Mouse (Mus musculus): ENCODE data around the gene Gapdhs.
A peak's percentile ranks its signal among the peaks of the same experiment; 100 is the strongest.
"Not testable (repeated sequence)": the region's sequence is repeated elsewhere in the genome, so short reads cannot be mapped to it uniquely, and the experiment has no call there.

Gene Gapdhs

DNA sequence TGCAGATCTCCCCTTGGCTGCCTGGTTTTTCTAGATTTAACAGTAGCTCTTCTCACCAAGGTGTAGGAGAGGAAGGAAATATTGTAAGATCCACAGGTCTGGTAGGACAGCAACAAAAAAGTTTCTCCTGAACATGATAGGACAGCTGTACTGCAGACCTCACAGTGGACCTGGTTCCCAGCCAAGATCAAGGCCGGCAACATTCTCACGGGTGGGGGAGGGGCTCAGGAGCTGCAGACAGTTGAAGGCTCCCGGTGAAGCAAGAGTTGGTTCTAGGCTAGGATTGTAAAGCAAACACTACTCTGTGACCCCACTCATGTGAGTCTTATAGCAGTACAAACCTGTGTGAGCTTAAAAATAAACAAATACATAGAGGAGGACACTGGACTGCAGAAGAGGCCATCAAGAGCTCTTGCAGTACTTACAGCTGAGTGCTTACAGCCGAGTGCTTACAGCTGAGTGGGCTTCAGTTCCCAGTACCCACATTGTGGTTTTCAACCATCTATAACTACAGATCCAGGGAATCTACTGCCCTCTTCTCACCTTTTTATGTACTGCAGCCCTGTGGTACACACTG is 629 bp upstream of the Gapdhs start:
- DNase-seq: no peak

DNA sequence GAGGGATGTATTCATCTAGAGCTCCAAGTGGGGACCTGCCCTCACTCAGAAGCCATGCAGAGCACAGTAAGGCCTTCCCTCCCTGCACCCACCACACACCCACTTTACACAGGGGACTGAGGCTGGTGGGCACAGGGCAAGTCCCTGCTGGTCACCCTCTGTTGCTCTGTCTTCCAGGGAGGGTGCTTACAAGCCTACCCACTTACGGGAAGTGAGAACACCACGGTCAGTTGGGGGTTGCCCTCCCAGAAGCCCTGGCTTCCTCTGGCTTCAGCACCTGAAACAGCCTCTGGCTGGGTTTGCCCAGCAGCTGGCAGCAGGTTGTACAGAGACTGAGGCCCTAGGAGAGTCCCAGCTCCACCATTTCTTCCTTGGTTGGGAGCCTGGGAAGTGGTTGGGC is 911 bp downstream of the Gapdhs start:
- DNase-seq: not testable (repeated sequence)

DNA sequence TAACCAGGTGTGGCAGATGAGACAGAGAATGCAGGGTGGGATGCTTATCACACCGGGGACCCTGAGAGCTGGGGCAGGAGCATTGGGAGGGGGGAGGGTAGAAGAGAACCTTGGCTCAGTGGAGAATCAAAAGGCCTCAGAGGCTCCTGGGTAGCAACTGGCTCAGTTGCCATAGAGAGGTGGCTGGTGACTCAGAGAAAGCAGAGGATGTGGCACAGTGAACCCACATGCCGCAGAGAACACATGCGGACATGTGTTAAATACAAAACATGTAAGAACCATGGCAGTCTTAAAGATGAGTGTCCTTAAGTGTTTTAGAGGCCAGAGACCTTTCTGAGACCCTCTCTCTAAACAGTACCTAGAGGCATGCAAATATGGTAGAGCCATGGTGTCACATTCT is 7.3 kb downstream of the Gapdhs start:
- no peak for DNase-seq

DNA sequence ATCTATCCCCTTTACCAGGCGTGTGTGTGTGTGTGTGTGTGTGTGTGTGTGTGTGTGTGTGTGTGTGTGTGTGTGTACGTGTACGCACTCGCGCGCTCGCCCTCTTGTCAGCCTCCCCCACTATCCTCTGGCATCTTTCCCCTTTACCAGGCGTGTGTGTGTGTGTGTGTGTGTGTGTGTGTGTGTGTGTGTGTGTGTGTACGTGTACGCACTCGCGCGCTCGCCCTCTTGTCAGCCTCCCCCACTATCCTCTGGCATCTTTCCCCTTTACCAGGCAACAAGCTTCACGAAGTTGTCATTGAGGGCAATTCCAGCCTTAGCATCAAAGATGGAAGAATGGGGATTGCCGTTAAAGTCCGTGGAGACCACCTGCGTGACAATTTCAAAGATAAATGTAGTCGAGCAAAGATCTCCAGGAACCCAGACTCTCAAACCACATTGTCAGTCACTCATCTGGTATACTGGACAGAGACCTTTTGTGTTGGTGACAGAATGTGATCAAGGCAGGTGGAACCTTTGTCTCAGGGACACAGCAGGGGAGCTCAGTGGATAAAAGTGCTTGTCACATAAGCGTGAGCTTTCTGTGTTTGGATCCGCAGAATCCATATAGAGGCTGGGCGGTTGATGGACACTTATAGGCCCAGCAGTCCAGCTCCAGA is 13.3 kb downstream of the Gapdhs start:
- DNase-seq: not testable (repeated sequence)

DNA sequence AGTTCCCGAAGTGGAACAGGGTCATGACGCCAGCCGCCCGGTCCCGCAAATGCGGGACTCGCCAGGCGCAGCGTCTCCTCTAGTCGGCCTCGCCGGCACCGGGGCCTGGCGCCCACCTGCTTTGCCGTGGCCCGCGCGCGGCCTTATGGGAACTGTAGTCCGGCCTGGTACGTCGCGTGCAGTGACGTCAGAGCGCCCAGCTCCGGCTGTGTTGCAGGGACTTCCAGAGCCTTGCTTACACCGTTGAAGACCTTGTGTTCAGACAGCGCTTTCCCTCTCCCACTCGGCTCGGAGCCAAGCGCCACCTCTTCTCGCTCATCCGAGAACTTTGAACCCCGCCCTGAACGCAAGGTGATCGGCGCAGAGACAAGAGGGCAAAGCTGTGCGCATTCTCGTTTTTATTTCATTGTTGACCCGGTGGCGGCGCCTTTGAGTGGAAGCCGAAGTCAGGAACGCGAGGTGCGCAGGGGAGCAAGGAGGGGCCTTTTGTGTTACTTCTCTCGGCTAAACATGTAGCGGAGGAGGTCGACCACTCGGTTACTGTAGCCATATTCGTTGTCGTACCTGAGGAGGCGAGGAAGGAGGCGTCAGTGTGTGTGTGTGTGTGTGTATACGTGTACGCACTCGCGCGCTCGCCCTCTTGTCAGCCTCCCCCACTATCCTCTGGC is 14.0 kb downstream of the Gapdhs start, which contains the start of gene Tmem147:
TSS of gene Tmem147 (minus strand) at position 145 of the 668 bp plus-strand sequence.
- peak; percentile 98 for DNase-seq

DNA sequence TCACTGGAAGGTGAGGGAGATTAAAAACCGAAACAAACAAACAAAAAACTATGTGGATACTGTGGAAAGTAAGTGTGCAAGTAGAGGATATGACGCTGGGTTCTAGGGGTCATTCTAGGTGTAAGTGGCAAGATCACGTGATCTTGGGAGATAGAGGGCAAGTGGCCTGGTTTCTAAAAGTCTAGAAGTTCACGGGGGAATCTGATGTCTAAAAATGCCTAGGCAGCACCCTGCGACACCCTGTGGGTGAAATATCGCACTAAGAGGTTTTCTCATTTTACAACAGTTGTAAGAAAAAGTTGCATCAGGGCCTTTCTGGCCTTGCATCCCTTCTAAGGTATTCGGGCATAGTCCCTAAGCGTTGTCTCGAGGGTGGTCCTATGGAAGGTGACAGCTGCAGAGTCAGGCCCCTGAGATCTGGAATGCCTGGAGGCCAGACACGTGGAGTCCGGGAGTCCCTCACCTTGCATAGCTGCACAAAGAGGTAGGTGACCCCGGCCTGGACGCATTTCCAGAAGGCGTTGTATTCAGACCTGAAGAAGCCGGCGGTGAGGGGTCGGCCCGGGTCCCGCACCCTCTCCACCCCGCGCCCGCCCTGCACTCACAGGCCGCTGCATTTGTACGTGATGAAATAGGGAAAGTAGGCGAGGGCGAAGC is 14.6 kb downstream of the Gapdhs start:
- DNase-seq: no peak

DNA sequence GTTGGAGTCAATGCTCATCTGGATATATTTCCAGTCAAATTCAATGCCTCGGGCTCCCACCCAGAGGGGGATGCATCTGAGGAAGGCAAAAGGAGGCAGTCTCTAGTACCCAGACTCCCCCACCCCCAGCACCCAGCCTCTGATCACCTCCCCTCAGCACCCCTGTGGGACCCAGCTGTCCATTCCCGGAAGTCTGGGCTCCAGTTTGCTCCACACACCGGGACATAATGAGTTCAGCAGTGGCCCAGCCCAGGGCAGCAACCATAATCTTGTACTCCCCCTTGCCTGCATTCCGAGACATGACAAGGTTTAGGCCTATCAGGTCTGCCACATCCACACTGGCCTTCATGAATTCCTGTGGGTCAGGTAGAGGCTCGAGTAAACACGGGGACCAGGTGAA is 15.3 kb downstream of the Gapdhs start:
- DNase-seq: no peak

DNA sequence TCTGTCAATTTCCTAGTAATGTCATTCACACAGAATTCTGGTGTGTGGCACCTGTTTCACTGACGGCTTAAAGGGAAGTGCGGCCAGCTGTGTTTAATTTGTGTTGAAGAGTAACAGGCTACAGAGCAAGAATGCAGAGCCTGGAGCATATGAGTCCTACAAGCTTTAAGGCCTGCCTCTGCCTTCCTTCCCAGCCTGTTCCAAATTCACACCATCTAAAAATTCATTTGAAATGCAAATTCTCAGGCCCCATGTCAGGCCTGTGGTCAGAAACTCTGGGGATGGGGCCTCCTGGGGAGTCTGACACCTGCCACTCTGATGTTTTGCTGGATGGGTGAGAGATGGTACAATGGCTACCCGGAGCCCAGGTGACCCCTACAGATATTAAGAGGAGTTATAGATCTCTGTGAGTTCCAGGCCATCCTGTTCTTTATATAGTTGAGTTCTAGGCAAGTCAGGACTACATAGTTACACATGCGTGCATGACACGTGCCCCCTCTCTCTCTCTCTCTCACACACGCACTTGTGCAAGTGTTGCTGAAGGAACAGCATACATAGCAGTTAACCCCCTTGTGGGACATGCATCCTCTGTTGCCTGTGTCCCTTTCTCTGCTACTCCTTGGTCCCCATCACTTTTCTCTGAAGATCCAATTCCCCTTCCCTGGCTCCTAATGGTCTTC is 20.1 kb downstream of the Gapdhs start:
- DNase-seq: no peak

DNA sequence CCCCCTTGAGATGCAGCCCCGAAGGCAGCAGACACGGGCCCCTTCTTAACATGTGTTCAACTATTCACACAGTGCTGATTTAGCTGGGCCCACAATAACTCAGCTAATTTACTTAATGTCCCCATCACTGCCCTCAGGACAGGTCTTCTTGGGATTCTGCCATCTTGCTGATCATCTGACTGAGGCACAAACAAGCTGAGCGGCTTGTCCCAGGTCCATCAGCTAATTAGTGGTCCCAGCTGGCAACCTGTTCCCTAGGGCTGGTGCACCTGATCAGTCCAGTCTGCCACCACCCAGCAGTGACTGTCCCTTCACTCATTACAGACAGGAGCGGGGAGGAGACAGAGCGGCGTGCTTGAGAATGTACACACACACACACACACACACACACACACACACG is 22.2 kb downstream of the Gapdhs start:
- DNase-seq: no peak

DNA sequence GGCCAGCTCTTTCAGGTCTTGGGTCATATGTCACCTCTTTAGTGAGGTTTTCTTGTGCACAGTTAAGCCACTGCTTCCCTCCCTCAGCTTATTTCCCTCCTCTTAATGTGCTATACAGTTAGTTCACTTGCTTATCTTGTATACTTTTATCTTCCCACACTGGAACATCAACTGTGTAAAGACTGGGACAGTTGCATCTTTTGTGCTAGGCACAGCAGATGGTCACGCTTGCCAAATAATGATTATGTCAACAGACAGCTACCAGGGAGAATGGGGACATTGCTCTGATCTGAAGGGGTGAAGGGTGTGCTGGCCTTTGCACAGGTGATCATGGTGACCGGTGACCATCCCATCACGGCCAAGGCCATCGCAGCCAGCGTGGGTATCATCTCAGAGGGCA is 23.8 kb downstream of the Gapdhs start:
- DNase-seq: no peak

DNA sequence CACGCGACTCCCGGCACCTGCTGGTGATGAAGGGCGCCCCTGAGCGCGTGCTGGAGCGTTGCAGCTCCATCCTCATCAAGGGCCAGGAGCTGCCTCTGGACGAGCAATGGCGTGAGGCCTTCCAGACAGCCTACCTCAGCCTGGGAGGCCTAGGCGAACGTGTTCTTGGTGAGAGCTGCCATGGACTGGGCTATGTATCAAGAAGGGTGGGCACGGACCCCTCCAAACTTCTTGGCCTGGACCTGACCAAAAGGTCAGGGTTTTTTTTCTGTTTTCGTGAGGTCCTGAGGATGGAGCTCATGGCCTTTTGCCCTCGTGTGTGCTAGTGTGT is 25.8 kb downstream of the Gapdhs start:
- no peak for DNase-seq

DNA sequence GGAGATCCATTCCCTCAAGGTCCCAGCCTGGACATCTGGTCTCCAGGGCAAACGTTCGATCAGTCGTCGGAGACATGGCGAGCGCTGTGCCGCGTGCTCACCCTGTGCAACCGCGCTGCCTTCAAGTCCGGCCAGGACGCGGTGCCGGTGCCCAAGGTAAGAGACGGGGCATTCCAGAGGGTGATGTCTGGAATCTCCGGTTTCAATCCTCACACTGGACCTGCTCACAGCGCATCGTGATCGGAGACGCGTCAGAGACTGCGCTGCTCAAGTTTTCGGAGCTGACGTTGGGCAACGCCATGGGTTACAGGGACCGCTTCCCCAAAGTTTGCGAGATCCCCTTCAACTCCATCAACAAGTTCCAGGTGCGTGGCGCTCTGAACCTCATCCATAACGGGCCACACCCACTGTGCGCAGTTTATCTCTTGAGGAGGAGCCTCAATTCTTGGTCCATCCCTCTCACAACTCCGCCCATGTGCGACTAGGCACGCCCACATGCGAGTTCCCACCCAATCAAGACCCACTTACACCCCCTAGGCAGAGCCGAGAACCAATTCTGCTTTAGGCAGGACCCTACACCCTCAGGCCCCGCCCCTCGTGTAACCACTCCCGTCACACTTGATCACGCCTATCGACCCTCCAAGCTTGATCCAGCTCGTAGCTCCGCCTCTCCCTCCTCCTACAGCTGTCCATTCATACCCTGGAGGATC is 26.3 kb downstream of the Gapdhs start:
- peak; percentile 46 for DNase-seq

DNA sequence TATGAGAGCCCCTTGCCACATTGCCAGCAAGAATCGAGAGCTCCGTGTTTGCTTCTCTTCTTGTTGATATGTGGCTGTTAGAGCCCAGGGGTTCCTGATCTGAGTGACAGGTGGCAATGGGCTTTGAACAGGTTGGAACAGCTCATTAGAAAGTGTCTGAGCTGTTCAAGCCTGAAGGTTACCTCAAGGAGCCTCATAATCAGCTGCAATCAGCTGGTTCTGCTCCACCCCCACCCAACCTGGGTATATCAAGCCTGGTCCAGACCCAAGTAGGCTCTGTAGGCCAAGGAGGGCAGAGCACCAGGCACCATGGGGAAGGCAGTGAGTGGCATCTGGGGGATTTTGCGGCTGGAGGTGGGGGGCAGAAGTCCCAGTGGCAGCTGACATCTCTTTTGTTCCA is 31.5 kb downstream of the Gapdhs start, which contains the start of gene Atp4a:
TSS of gene Atp4a (plus strand) at position 268 of the 400 bp plus-strand sequence.
- DNase-seq: peak; percentile 45

DNA sequence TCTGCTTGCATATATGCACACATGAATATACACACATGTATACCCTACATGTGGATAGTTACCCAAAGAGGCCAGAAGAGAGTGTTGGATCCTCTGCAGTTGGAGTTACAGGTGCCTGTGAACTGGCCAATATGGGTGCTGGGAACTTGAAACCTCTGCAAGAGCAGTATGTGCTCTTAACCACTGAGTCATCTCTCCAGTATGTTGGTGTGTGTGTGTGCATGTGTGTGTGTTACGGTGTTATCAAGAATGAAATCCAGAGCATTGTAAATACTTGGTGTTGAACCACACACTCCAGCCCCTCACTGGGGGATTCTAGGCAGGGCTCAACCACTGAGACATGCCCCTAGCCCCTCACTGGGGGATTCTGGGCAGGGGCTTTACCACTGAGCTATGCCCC is 36.0 kb downstream of the Gapdhs start:
- DNase-seq: no peak

DNA sequence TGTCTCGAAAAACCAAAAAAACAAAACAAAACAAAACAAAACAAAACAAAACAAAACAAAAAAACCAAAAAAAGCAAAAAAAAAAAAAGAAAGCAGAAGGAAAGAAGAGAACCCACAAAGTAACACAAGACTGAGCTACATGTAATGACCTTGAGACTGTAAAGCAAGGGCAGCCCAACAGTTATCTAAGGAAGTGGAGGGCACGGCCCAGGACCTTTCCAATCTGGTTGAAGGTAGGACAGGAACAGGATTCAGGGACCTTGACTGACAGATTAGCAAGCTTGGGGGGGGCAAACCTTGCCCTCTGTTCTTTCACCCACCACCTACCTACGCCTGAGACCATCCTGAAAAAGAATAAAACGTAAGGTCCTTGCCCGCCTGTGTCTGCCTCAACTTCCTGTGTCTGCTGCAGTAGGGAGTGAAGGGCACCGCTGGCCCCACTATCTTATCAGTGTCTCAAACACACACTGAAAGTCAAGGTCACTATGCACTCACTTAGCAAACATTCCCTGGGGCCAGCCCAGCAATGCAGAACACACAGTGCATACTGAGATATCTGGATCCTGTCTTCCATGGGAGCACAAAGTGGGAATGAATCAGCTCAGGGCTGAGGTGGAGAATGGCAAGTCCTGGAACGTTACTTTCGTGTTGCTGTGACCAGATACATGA is 37.1 kb downstream of the Gapdhs start:
- no peak for DNase-seq

DNA sequence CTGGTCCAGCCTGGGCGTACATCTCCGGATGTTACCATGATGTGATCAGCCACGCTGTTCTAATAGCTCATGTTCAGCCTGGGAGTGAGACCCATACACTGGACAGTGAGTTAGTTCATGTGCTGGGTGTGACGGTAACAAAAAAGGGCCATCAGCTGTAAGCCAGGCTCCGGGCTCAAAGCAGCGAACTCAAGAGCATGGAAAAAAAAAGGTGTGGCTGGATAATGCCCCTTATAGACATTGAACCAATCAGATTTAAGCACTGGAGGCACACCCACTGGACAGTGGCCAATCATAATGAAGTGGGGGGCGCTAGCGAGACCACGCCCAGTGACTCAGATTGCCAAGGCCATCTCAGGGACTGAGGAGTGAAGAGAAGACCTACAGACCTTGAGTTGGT is 44.9 kb downstream of the Gapdhs start, which contains the start of gene 2200002J24Rik:
TSS of gene 2200002J24Rik (plus strand) at position 338 of the 400 bp plus-strand sequence.
- peak; percentile 22 for DNase-seq

DNA sequence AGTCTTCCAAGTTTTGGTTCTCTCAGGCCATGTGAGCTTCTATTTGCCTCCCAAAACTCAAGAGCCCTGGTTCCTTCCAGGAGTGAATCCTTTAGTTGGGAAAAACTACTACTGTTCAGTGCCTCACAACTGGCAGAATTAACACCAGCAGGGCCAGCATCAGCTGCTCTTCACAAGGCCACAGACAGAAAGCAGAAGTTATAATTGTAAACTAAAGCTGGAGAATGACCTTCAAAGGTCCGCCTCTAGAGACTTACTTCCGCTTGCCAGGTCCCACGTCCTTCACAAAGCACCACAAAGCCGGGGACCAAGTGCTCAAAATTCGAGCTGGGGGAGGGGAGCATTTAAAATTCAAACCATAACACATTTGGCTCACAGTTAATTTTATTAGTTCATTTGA is 45.4 kb downstream of the Gapdhs start:
- DNase-seq: no peak

DNA sequence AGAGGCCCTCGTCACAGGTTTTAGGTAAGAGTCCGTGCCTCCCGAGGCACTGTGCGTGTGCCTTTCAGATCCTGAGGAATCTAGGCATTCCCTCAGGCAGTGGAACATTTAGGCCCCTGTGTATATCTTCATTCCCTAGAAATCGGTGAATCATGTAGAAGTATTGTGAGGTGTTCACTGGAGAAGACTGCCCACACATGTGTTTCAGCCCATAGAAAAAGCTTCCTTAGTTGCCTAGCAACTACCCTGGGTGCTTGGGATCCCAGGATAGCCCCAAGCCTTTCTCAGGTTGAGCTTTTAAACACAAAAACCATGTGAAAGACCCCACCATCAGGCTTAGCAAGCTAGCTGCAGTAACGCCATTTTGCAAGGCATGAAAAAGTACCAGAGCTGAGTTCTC is 55.2 kb downstream of the Gapdhs start:
- DNase-seq: no peak

DNA sequence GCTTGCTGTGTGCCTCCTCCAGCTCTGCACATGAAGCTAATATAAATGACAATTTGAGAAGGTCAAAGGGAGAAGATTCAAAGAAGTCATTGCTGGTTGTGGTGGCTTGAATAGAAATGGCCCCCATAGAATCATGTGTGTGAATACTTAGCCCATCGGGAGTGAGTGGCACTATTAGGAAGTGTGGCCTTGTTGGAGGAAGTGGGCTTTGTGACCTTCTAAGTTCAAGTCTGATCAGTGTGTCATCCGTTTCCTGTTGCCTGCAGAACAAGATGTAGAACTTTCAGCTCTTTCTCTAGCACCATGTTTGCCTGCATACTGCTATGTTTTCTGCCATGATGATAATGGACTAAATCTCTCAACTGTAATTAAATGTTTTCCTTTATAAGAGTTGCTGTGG is 60.1 kb downstream of the Gapdhs start:
- no peak for DNase-seq

DNA sequence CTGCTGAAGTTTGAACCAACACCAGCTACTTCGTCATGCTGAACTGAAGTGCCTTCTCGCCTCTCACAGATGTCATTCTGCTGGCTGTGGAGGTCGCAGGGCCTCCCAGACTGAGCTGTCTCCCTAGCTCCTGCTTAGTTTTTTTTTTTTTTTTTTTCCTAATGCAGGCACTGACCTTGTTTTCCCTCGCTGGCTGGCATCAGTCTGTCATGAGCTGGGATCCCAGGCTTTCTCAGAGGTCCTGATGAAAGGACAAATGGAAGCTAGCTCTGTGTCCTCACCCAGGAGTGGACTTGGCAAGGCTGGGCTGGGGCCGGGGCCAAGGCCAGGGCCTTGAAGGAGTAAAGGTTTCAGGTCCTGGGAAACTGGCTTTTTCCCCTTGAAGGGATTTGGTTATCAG is 61.6 kb downstream of the Gapdhs start:
- no peak for DNase-seq

Measured in kidney, adult 11 months (tissue).